Mouse (Mus musculus) erythroid progenitor cell, adult 5-6 weeks (primary cell): ENCODE results near the gene Thbs4. TPM values are rescaled to one million over a fixed set of nuclear protein-coding genes. Genes with fewer than 3 reads are reported as not detected.

ENCODE experiments used
- ATAC-seq: replicated peaks from 2 replicates; pipeline ENCODE4 v1.8.0; 2016; ENCODE audit warnings: moderate number of reproducible peaks, mild to moderate bottlenecking, moderate TSS enrichment, inconsistent platforms; ENCODE audit not compliant: poor library complexity, low FRiP score, severe bottlenecking
- total RNA-seq, 2 experiments: library from RNA; stranded (forward) in 1 of 2; stranded (reverse) in 1 of 2; fragments of 150-400 nt in 1 of 2; fragments of 186-747, 209-891 nt in 1 of 2; gene quantifications; 2 replicates each; pipeline versions ENCODE4 v1.2.3 to v1.2.4; 2015 to 2017; ENCODE audit warnings: low replicate concordance in 2 of 2

The Thbs4 gene
- total RNA-seq, 2 experiments from 2014 or later = not detected

DNA sequence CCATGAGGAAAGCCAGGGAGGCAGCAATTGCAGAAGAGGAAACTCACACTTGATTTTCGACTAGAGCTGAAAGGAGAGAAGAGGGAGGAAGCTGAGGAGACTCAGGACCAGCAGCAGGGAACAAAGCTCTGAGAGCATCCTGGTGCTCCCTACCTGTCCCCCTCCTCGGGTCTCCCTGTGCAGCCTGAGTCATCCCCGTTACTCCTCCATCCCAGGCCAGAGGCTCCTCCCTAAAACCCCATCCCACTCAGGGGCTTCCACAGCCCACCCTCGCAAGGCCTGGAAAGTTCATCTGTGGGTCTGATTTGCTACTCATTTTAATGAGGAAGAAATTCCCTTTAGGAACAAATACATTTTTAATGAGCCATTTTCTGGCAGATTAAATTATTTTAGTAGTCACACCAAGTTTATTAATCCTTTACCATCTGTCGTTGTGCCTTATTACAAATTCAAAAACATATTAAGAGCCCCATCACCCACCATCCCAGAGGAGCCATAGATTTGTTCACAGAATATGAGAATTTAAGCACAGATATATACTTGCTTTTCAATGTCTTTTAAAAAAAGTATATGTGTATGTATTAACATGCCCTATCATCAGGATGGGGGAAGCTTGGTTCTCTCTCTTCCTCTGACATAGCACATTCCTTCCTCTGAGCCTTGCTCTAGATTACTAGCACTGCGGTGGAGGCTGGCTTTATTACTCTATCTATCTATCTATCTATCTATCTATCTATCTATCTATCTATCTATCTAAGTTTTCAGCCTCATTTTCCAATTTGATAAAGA, 29.0 kb downstream of the Thbs4 start:
- ATAC-seq = no peak

DNA sequence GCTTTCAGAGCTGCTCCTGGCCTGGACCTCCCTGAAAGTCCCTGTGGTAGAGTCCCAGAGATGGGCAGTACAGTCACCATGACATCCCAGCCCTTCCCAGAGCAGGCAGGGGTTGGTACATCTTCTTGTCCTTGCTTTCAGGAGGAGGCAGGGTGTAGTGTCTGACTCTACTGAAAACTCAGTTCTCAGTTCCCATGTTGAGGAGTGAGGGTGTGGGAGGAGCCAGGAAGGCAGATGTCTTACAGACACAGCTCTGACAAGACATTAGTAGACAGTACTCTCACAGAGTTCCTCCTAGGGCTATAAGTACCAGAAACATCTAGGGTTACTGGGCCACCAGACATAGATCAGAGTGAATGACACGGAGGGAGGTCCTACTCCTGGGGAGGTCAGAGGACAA, 32.3 kb downstream of the Thbs4 start:
- no peak for ATAC-seq

- ATAC-seq = no peak
These were observed 34.1 kb downstream of the Thbs4 start for GRCm38 (mm10) chr13:92760519-92760918.

- no peak for ATAC-seq
These were observed 35.5 kb downstream of the Thbs4 start for GRCm38 (mm10) chr13:92759096-92759495.

DNA sequence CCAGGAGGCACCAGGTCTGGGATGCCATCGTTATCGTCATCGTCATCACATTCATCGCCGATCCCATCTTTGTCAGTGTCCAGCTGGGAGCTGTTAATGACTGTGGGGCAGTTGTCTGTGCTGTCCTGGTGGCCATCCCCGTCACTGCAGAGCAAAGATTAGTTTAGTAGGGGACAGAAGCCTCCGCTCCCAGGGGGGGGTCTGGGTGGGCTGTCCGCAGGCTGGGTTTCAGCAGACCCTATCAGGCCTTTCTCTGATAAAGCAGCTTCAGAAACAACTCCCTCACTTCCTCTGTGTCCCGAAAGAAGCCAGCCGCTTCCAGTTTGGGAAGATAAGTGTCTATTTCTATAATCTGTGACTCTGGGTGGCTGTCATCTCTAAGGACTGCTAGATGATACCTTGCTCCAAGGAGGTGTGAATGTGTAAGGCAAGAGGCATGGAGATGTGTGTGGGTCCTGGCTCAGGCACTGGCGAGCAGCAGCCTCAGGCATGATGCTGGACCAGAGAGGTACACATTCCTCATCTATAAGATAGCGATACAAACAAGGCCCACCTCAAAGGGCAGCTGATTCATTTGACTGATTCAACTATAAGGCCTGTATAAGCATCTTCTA, 36.5 kb downstream of the Thbs4 start:
- no peak for ATAC-seq

GRCm38 (mm10) chr13:92755036-92755435, 39.6 kb downstream of the Thbs4 start:
- no peak for ATAC-seq

DNA sequence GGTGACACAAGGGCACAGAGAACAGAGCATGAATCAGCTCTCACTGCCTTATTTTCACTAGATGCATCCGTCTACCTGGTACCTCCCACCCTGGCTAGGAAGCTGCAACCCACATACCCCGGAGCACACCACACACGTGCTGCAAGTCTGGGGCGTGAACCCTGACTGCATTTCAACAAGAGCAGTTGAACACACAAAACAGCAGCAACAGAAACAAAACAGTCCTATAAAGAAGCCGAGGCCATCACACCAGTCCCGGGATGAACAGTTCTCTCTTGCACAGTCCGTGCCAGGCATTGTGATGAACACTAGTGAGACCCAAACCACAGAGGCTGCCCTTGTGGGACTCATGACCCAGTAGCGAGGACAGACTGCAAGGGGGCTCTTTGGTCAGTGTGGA, 40.9 kb downstream of the Thbs4 start:
- ATAC-seq = no peak

- no peak for ATAC-seq
These were observed 42.7 kb downstream of the Thbs4 start for GRCm38 (mm10) chr13:92751726-92752565.

- peak; percentile 52; the same call in 1 of the 2 replicates for ATAC-seq
These were observed 43.6 kb downstream of the Thbs4 start for GRCm38 (mm10) chr13:92750976-92751518.

DNA sequence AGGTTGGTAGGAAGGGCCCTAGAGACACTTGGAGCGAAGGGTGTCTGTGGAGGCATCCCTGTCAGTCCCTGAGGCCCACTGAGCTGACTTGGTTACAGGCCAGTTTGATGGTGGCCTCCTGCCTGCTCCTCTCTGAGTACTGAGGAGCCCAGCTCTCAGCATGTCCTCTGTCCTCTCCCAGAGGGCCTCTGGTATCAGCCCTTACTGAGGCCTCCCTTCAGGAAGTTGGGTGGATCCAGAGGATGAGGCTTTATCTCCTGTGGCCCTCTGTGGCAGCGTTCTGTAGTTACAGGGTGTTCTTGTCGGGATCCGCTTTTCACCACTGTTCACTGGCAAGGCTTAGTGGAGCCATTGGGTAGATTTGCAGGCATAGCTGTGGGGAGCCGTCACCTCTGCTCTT, 51.3 kb downstream of the Thbs4 start:
- no peak for ATAC-seq

- ATAC-seq = no peak
These were observed 51.7 kb downstream of the Thbs4 start for GRCm38 (mm10) chr13:92742886-92743285.

- ATAC-seq = peak; percentile 63; the same call in 1 of the 2 replicates
These were observed 53.8 kb downstream of the Thbs4 start for GRCm38 (mm10) chr13:92740671-92741270.

DNA sequence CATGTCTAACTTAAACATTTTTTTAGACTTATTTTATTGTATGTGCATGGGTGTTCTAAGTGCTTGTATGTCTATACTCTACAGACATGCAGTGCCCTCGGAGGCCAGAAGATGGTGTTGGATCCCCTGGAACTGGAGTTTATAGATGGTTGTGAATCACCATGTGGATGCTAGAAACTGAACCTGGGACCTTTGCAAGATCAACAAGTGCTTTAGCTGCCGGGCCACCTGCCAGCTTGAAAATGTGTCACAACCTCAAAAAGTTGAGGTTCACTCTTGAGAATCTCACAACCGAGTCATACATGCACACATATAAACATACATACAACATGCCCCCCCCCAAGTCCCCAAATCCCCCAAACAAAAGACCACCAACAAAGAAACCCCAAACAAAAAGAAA, 54.8 kb downstream of the Thbs4 start:
- no peak for ATAC-seq

GRCm38 (mm10) chr13:92738821-92739220, 55.8 kb downstream of the Thbs4 start:
- no peak for ATAC-seq

DNA sequence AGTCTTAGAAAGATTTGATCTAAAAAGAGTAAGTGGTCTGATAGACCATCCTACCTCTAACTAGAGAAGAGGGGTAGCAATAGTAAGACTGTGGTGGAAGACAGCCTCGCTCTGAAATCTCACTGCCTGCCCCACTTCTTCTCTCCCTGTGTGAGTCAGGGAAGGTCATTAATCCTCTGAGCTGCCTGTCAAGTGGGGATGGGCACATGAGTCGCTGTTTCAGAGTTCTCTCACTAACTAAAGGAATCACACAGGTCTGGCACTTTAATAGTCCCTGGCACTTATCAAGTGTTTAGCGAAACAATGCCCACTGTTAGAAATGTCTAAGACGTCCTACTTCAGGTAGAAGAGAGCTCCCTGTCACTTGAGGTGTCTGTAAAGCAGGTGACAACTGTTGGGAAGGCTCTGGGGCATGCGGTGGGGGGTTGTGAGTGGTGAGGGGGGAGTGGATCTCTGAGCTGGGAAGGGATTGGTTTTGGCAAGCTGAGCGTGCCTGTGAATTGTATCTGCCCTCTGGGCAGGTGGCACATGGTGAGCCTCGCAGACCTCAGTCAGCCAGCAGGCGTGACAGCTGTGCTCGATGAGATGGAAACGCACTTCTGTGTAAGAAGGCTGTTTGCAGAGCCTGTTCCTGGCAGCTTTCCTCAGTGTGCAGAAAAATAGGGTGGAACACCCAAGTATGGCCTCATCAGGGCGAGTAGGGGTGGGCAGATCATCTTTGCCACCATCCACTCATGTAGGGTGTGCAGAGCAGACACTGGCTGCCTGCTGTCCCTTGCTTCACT, 57.9 kb downstream of the Thbs4 start:
- no peak for ATAC-seq

- ATAC-seq = no peak
These were observed 58.9 kb downstream of the Thbs4 start for GRCm38 (mm10) chr13:92735693-92736092.

GRCm38 (mm10) chr13:92733741-92734140, 60.9 kb downstream of the Thbs4 start:
- no peak for ATAC-seq

GRCm38 (mm10) chr13:92733252-92733651, 61.4 kb downstream of the Thbs4 start:
- no peak for ATAC-seq

- no peak for ATAC-seq
These were observed 61.8 kb downstream of the Thbs4 start for GRCm38 (mm10) chr13:92732836-92733235.
